ENCODE assay signal across 8 mouse cellular contexts in genomic region chr12:100958621-100959592, GRCm38 (mm10). TPM values are rescaled to one million over a fixed set of nuclear protein-coding genes. Genes with fewer than 3 reads are reported as not detected.
A peak's percentile ranks its signal among the peaks of the same experiment; 100 is the strongest.
DNase-seq lines count a peak whose midpoint lies in the region; ATAC-seq lines count a peak whose summit lies in the region.

No protein-coding gene starts in this region.

- H3K9me3 ChIP-seq in forebrain, embryonic 15.5 days = no peaks in the 10 kb centered on the region
- H3K9me3 ChIP-seq in intestine, embryonic 16.5 days (ENCODE audit: control insufficient read depth, low read length) = no peaks in the 10 kb centered on the region

- peak; percentile 39 for ATAC-seq in frontal cortex, adult (ENCODE audit: low TSS enrichment)
- peak; percentile 61 for ATAC-seq in forebrain, embryonic 15.5 days (replicated peaks)
- ATAC-seq in intestine, embryonic 16.5 days = peak; percentile 63

- H3K36me3 ChIP-seq in forebrain, embryonic 15.5 days = no peaks in the 10 kb centered on the region
- no peaks in the 10 kb centered on the region for H3K36me3 ChIP-seq in intestine, embryonic 16.5 days (ENCODE audit: control insufficient read depth, insufficient read depth, low read length)

- H3K4me2 ChIP-seq in forebrain, embryonic 15.5 days (replicated peaks) = no peak overlapping the region
- no peak overlapping the region for H3K4me2 ChIP-seq in intestine, embryonic 16.5 days (ENCODE audit: low read depth, low read length)

- 56% methylated on average over 15 of the region's 15 CpGs for WGBS in forebrain, embryonic 15.5 days
- 75% methylated on average over 15 of the region's 15 CpGs for WGBS in intestine, embryonic 16.5 days

- no peak overlapping the region for H3K4me3 ChIP-seq in forebrain, embryonic 15.5 days
- H3K4me3 ChIP-seq in intestine, embryonic 16.5 days (ENCODE audit: low read length) = no peak overlapping the region

- no peak overlapping the region for H3K9ac ChIP-seq in forebrain, embryonic 15.5 days (replicated peaks)
- H3K9ac ChIP-seq in intestine, embryonic 16.5 days (ENCODE audit: low read depth, low read length) = no peak overlapping the region

- H3K27ac ChIP-seq in forebrain, embryonic 15.5 days (replicated peaks) = peak overlapping the region; percentile 31
- H3K27ac ChIP-seq in intestine, embryonic 16.5 days (ENCODE audit: low read length) = no peak overlapping the region

- no peaks in the 10 kb centered on the region for H3K27me3 ChIP-seq in forebrain, embryonic 15.5 days
- no peaks in the 10 kb centered on the region for H3K27me3 ChIP-seq in intestine, embryonic 16.5 days (replicated peaks; ENCODE audit: control insufficient read depth, insufficient read depth, low read length)

- DNase-seq in frontal cortex, adult 2 months (ENCODE audit: extremely low spot score in 1 of 2, low spot score in 1 of 2) = no peak
- peak; percentile 41 for DNase-seq in MN1 (ENCODE audit: low spot score)
- DNase-seq in lung, postnatal 10 days = peak; percentile 65
- no peak for DNase-seq in embryo, embryonic 10.5 days (ENCODE audit: low spot score)
- no peak for DNase-seq in right cerebral cortex, postnatal 25 days

- H3K4me1 ChIP-seq in forebrain, embryonic 15.5 days = peaks cover 30% of the 10 kb centered on the region
- no peaks in the 10 kb centered on the region; the same call in none of the 2 replicates for H3K4me1 ChIP-seq in intestine, embryonic 16.5 days (ENCODE audit: control insufficient read depth, insufficient read depth, low read length)

RNA-seq across cellular contexts. Expression of gene Gpr68, which starts 50.9 kb away (rescaled TPM):
- polyA plus RNA-seq in frontal cortex, adult 2 months (2012; rRNA removed) = 5.4 TPM in 2 replicates
- polyA plus RNA-seq in forebrain, embryonic 15.5 days (2015; fragmentation: Nextera tagmentation; extraction: Ambion mirVana) = 1.1 and 1.2 TPM in 2 replicates
- polyA plus RNA-seq in intestine, embryonic 16.5 days (2015; fragmentation: Nextera tagmentation; extraction: Ambion mirVana) = 0.48 and 0.56 TPM in 2 replicates

Comparison
In these comparisons a context has a peak if more than half of its experiments do, and no peak if none do; other contexts are left out.
1. DNase-seq: peak in MN1 (single experiment) and lung, postnatal 10 days (single experiment); none in frontal cortex, adult 2 months (0 of 2), embryo, embryonic 10.5 days (single experiment) and right cerebral cortex, postnatal 25 days (single experiment).
2. Peak in every context shown above with its lines, with median percentiles within 50 percentile points of each other: ATAC-seq.